Mouse (Mus musculus): ENCODE measurements around the gene Olfr1377. TPM values are rescaled to one million over a fixed set of nuclear protein-coding genes. Genes with fewer than 3 reads are reported as not detected.

The Olfr1377 gene
- not detected in 2 replicates for polyA plus RNA-seq (2012; rRNA removed)

- no peak for TF ChIP-seq CTCF (IDR thresholded peaks at IDR 0.05; ENCODE audit: borderline replicate concordance, insufficient read depth, low read depth, low read length)
- H3K4me1 ChIP-seq (ENCODE audit: control insufficient read depth, insufficient read depth, low read length) = no peaks in the 10 kb centered on the region
- WGBS = 52% methylated on average over 5 of the region's 5 CpGs
- H3K27ac ChIP-seq (ENCODE audit: insufficient read depth, low read length) = no peak within 1 kb of the TSS
- no peaks in the 10 kb centered on the region for H3K27me3 ChIP-seq (ENCODE audit: control insufficient read depth, insufficient read depth, low read length)
- no peak for DNase-seq
- H3K4me3 ChIP-seq (replicated peaks; ENCODE audit: insufficient read depth, low read depth, low read length) = no peak within 1 kb of the TSS
Measured at GRCm38 (mm10) chr11:50981667-50982066, at the start of gene Olfr1377. Olfr1377 (plus strand) TSS chr11:50981967.

GRCm38 (mm10) chr11:50932040-50932439 is 49.7 kb upstream of the Olfr1377 start:
- Histone ChIP-seq H3K27ac (ENCODE audit: insufficient read depth, low read length) (no peak overlapping the region), H3K4me1 (ENCODE audit: control insufficient read depth, insufficient read depth, low read length) (no peaks in the 10 kb centered on the region), H3K27me3 (ENCODE audit: control insufficient read depth, insufficient read depth, low read length) (no peaks in the 10 kb centered on the region), H3K4me3 (replicated peaks; ENCODE audit: insufficient read depth, low read depth, low read length) (no peak overlapping the region)
- DNase-seq = no peak
- 73% methylated on average over 1 of the region's 1 CpGs for WGBS
- TF ChIP-seq CTCF (IDR thresholded peaks at IDR 0.05; ENCODE audit: borderline replicate concordance, insufficient read depth, low read depth, low read length) = no peak
- no peak for TF ChIP-seq POLR2A (IDR thresholded peaks at IDR 0.05; ENCODE audit: borderline replicate concordance, insufficient read depth, low read length)

GRCm38 (mm10) chr11:50938435-50938834 is 43.3 kb upstream of the Olfr1377 start:
- H3K4me1 ChIP-seq (ENCODE audit: control insufficient read depth, insufficient read depth, low read length) = peaks cover 4% of the 10 kb centered on the region; the same call in 1 of the 2 replicates
- no peak for DNase-seq
- H3K4me3 ChIP-seq (replicated peaks; ENCODE audit: insufficient read depth, low read depth, low read length) = no peak overlapping the region
- no peak overlapping the region for H3K27ac ChIP-seq (ENCODE audit: insufficient read depth, low read length)
- TF ChIP-seq POLR2A (IDR thresholded peaks at IDR 0.05; ENCODE audit: borderline replicate concordance, insufficient read depth, low read length) (no peak), CTCF (IDR thresholded peaks at IDR 0.05; ENCODE audit: borderline replicate concordance, insufficient read depth, low read depth, low read length) (no peak)
- WGBS = 68% methylated on average over 8 of the region's 8 CpGs
- H3K27me3 ChIP-seq (ENCODE audit: control insufficient read depth, insufficient read depth, low read length) = no peaks in the 10 kb centered on the region

DNA sequence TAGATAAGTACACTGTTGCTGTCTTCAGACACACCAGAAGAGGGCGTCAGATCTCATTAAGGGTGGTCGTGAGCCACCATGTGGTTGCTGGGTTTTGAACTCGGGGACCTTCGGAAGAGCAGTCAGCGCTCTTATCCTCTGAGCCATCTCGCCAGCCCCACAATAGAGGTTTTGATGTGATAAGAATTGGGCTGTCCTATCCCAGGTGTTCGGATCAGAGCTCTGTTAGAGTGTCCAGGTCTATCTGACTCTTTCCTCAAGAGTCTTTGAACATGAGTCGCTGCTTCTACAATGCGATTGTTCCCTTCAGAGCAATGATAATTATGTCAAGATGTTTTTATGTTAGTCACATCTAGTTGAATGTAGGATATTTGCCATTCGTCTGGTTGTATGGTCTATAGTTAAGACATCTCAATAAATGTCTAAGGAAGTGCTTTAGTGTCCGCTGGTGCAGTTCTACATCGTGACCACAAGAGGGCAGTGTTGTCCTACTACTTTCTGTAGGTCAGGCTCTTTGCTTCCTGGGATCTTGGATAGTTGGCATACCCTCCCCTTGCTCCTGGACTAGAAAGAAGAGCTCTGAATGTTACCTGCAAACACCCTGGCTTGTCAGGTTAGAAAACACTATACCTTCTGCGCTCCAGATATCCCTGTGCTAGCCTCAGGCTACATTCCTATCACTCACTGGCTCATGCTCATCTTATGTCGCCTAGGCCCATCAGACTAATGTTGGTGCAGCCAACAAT is 42.0 kb upstream of the Olfr1377 start:
- 38% methylated on average over 14 of the region's 14 CpGs for WGBS
- H3K4me3 ChIP-seq (replicated peaks; ENCODE audit: insufficient read depth, low read depth, low read length) = no peak overlapping the region
- peaks cover 4% of the 10 kb centered on the region; the same call in 1 of the 2 replicates for H3K4me1 ChIP-seq (ENCODE audit: control insufficient read depth, insufficient read depth, low read length)
- no peak overlapping the region for H3K27ac ChIP-seq (ENCODE audit: insufficient read depth, low read length)
- H3K27me3 ChIP-seq (ENCODE audit: control insufficient read depth, insufficient read depth, low read length) = no peaks in the 10 kb centered on the region
- DNase-seq = peak; percentile 23 to 33
- TF ChIP-seq POLR2A (IDR thresholded peaks at IDR 0.05; ENCODE audit: borderline replicate concordance, insufficient read depth, low read length) = no peak
- peak; percentile 80; the same call in 1 of the 2 replicates for TF ChIP-seq CTCF (IDR thresholded peaks at IDR 0.05; ENCODE audit: borderline replicate concordance, insufficient read depth, low read depth, low read length)

DNA sequence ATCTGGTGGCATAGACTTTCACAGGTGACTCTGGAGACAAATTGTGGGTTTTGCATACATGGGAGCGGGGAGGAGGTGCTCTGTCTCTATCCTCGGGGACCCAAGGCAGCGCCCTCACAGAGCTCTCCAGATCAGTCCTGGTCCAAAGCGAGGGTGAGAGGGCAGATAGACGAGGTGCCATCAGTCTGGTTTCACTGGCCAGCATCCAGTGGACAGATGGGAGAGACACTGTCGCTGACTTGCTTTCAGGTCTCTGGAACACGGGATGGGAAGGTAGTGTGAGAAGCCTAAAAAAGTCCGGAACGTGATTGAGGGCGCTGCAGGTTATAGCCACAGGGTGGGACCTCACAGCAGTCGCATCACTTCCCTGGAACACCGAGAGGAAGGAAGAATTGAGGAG is 39.4 kb upstream of the Olfr1377 start:
- no peak for TF ChIP-seq CTCF (IDR thresholded peaks at IDR 0.05; ENCODE audit: borderline replicate concordance, insufficient read depth, low read depth, low read length)
- TF ChIP-seq POLR2A (IDR thresholded peaks at IDR 0.05; ENCODE audit: borderline replicate concordance, insufficient read depth, low read length) = no peak
- peak in 1 of 2 experiments; percentile 19 for DNase-seq
- 17% methylated on average over 12 of the region's 12 CpGs for WGBS
- H3K27ac ChIP-seq (ENCODE audit: insufficient read depth, low read length) = no peak overlapping the region
- H3K27me3 ChIP-seq (ENCODE audit: control insufficient read depth, insufficient read depth, low read length) = no peaks in the 10 kb centered on the region
- no peak overlapping the region for H3K4me3 ChIP-seq (replicated peaks; ENCODE audit: insufficient read depth, low read depth, low read length)
- H3K4me1 ChIP-seq (ENCODE audit: control insufficient read depth, insufficient read depth, low read length) = peaks cover 4% of the 10 kb centered on the region; the same call in 1 of the 2 replicates

DNA sequence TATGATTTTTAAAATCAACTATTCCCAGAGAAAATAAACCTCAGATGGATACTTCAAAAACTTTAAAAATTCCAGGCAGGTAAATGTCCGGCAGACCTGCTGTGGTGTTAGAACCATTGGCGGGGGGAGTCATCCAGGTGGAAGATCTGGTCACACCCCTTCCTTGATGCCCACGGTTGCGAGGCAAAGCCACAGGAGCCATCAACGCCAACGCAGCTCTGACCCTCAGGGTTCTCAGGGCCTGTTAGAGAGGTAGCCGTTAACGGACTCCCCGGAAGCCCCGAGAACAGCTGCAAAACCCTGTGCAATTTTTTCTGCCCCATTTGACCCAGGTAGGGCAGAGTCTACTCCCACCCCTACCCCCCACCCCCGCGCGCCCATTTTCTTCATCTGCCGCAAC is 38.3 kb upstream of the Olfr1377 start, which contains the start of gene 4933414I15Rik:
Gene 4933414I15Rik, minus strand, starts transcription at position 260 of the 400 bp plus-strand sequence.
- TF ChIP-seq CTCF (IDR thresholded peaks at IDR 0.05; ENCODE audit: borderline replicate concordance, insufficient read depth, low read depth, low read length) = no peak
- no peak for TF ChIP-seq POLR2A (IDR thresholded peaks at IDR 0.05; ENCODE audit: borderline replicate concordance, insufficient read depth, low read length)
- 83% methylated on average over 14 of the region's 14 CpGs for WGBS
- Histone ChIP-seq H3K27me3 (ENCODE audit: control insufficient read depth, insufficient read depth, low read length) (no peaks in the 10 kb centered on the region), H3K4me3 (replicated peaks; ENCODE audit: insufficient read depth, low read depth, low read length) (no peak within 1 kb of the TSS), H3K27ac (ENCODE audit: insufficient read depth, low read length) (no peak within 1 kb of the TSS), H3K4me1 (ENCODE audit: control insufficient read depth, insufficient read depth, low read length) (peaks cover 4% of the 10 kb centered on the region; the same call in 1 of the 2 replicates)
- DNase-seq = no peak

DNA sequence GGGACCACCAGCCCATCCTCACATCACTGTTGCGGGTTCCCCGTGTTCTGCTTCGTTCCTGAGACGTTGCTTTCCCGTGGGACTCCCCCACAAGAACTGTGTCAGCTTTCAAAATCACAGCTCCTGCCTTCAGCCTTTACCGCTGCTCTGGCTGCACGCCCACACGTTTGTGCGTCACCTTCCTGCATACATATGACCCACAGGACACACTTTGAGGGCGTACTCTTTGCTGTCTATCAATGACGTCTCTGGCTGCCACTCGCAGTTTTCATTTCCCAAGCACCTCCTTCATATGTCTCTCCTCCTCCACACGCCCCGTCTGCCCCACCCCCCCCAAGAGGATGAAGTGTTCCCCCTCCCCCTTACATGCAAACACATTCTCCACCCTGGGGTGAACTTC is 29.5 kb upstream of the Olfr1377 start:
- H3K4me3 ChIP-seq (replicated peaks; ENCODE audit: insufficient read depth, low read depth, low read length) = no peak overlapping the region
- TF ChIP-seq POLR2A (IDR thresholded peaks at IDR 0.05; ENCODE audit: borderline replicate concordance, insufficient read depth, low read length) (no peak), CTCF (IDR thresholded peaks at IDR 0.05; ENCODE audit: borderline replicate concordance, insufficient read depth, low read depth, low read length) (no peak)
- H3K27ac ChIP-seq (ENCODE audit: insufficient read depth, low read length) = no peak overlapping the region
- H3K4me1 ChIP-seq (ENCODE audit: control insufficient read depth, insufficient read depth, low read length) = no peaks in the 10 kb centered on the region
- no peak for DNase-seq
- 64% methylated on average over 14 of the region's 14 CpGs for WGBS
- no peaks in the 10 kb centered on the region for H3K27me3 ChIP-seq (ENCODE audit: control insufficient read depth, insufficient read depth, low read length)

DNA sequence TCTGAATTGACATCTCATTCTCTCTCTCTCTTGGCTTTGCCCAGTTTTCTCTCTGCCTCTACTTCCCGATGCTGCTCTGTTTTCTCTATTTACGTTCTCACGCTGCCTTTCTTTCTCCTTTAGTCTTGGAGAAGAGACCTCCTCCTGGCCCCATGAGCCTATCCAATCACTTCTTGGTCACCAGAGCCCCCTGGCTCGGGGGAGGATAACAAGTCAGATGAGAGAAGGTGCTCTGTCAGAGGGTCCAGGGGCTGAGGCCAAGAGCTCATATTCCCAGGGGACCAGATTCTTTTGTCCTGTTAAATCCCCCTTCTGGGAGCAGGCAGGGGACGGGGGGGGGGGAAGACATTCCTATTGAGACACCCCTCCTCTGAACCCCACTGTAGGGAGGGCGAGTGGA is 28.1 kb upstream of the Olfr1377 start, which contains the start of gene Prop1:
Gene Prop1, minus strand, starts transcription at position 101 of the 400 bp plus-strand sequence.
- no peaks in the 10 kb centered on the region for H3K4me1 ChIP-seq (ENCODE audit: control insufficient read depth, insufficient read depth, low read length)
- H3K27ac ChIP-seq (ENCODE audit: insufficient read depth, low read length) = no peak within 1 kb of the TSS
- H3K27me3 ChIP-seq (ENCODE audit: control insufficient read depth, insufficient read depth, low read length) = no peaks in the 10 kb centered on the region
- WGBS = 66% methylated on average over 6 of the region's 6 CpGs
- H3K4me3 ChIP-seq (replicated peaks; ENCODE audit: insufficient read depth, low read depth, low read length) = no peak within 1 kb of the TSS
- no peak for TF ChIP-seq CTCF (IDR thresholded peaks at IDR 0.05; ENCODE audit: borderline replicate concordance, insufficient read depth, low read depth, low read length)
- TF ChIP-seq POLR2A (IDR thresholded peaks at IDR 0.05; ENCODE audit: borderline replicate concordance, insufficient read depth, low read length) = no peak
- DNase-seq = no peak
